Mouse (Mus musculus) forebrain, embryonic 11.5 days (tissue): Measurements from ENCODE around the gene Srp72. TPM values are rescaled to one million over a fixed set of nuclear protein-coding genes. Genes with fewer than 3 reads are reported as not detected.
A peak's percentile ranks its signal among the peaks of the same experiment; 100 is the strongest.

Experiments used
- ATAC-seq: fragments of 200-750 bp; cut with Nextera tagmentation; replicated peaks from 2 replicates; pipeline ENCODE4 v1.8.0; 2017; ENCODE audit warnings: moderate TSS enrichment; ENCODE audit not compliant: low FRiP score
- DNase-seq: peaks from one replicate; pipeline ENCODE4 v3.0.0-alpha.2; 2017; ENCODE audit warnings: low spot score
- H3K27ac ChIP-seq: fragments of 300-500 bp; sonication (generic); 2 replicates; pipeline ENCODE4 v1.5.1; 2014; ENCODE audit warnings: low read depth, low read length
- H3K27me3 ChIP-seq: fragments of 300-500 bp; sonication (generic); 2 replicates; pipeline ENCODE4 v1.6.1; 2014; ENCODE audit warnings: mild to moderate bottlenecking, low read length, mixed read lengths; ENCODE audit not compliant: control insufficient read depth, insufficient read depth
- H3K36me3 ChIP-seq: fragments of 300-500 bp; sonication (generic); 2 replicates; pipeline ENCODE4 v1.6.1; 2014; ENCODE audit warnings: mild to moderate bottlenecking, low read length, moderate library complexity, mixed read lengths; ENCODE audit not compliant: control insufficient read depth, insufficient read depth
- H3K4me1 ChIP-seq: fragments of 300-500 bp; sonication (generic); replicated peaks from 2 replicates; pipeline ENCODE4 v1.6.1; 2014; ENCODE audit warnings: low read length, mixed read lengths; ENCODE audit not compliant: control insufficient read depth, insufficient read depth
- H3K4me2 ChIP-seq: fragments of 300-500 bp; sonication (generic); 2 replicates; pipeline ENCODE4 v1.6.1; 2014; ENCODE audit warnings: low read depth, mild to moderate bottlenecking, low read length, moderate library complexity, mixed read lengths; ENCODE audit not compliant: severe bottlenecking
- H3K4me3 ChIP-seq: fragments of 300-500 bp; sonication (generic); 2 replicates; pipeline ENCODE4 v1.5.1; 2014; ENCODE audit warnings: low read depth, low read length
- H3K9ac ChIP-seq: fragments of 300-500 bp; sonication (generic); 2 replicates; pipeline ENCODE4 v1.6.1; 2014; ENCODE audit warnings: low read length
- H3K9me3 ChIP-seq: fragments of 300-500 bp; sonication (generic); 2 replicates; pipeline ENCODE4 v1.6.1; 2016; ENCODE audit warnings: low read length, mixed read lengths; ENCODE audit not compliant: control insufficient read depth
- WGBS: fragments of 180-500 bp; shearing (Covaris S2); extraction: QIAGEN DNeasy Blood & Tissue Kit; methylation state at CpG from one replicate; pipeline ENCODE4 v1.1.7; 2014; 5-methylcytosine and 5-hydroxymethylcytosine counted together
- polyA plus RNA-seq: library from polyadenylated mRNA; unstranded; fragments of >200 nt; fragmentation: Nextera tagmentation; extraction: Ambion mirVana; gene quantifications from 2 replicates; pipeline ENCODE4 v1.2.1, GENCODE M21; 2014

Gene Srp72
- polyA plus RNA-seq, 1 experiment from 2014 or later: 77.1 TPM

DNA sequence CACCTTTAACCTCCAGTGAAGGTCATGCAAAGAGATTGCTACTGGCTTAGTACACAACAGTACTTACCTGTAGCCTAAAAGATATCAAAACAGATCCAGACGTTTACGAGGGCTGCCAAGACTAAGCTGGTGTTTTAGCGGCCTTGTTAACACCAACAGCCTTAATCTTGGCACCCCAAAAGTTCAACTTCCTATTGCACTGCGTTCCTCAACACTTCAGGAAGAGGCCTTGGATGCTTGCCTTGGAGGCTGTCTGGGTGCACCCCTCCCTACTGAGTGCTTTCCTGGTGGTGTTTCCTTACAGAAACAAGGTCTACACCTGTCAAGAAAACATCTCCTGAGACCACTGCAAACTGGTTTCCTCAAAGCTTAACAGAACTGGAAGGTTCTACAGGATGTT, 27.3 kb upstream of the Srp72 start:
- no peaks in the 10 kb centered on the region for H3K9me3 ChIP-seq
- DNase-seq (no peak), ATAC-seq (no peak)
- no peak overlapping the region for H3K4me2 ChIP-seq
- no peak overlapping the region for H3K4me3 ChIP-seq
- H3K4me1 ChIP-seq: 0 out of 2 replicates have a peak, but pooled peaks cover 3% of the 10 kb centered on the region
- H3K27me3 ChIP-seq: no peaks in the 10 kb centered on the region
- H3K36me3 ChIP-seq: no peaks in the 10 kb centered on the region; the same call in 1 of the 2 replicates
- H3K27ac ChIP-seq: no peak overlapping the region
- H3K9ac ChIP-seq: no peak overlapping the region
- WGBS: 91% methylated on average over 4 of the region's 4 CpGs

DNA sequence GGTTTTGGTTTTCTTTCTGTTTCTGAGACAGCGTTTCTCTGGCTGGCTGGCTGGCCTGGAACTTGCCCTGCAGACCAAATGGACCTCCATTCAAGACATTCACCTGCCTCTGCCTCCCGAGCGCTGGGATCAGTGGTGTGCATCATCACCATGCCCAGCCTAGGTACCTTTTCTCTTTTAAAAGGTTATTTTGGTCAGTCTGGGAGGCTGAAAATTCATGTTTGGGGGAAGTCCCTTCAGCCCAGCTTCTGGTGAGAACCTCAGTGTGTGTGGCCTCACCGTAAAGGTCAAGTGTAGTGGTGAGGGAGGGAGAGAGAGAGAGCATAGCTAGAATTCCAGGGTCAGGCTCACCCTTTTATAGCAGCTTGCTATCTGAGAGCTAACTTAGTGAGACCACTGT, 26.7 kb upstream of the Srp72 start:
- no peak overlapping the region for H3K9ac ChIP-seq
- H3K9me3 ChIP-seq: no peaks in the 10 kb centered on the region
- ATAC-seq (no peak), DNase-seq (no peak)
- 0 out of 2 replicates have a peak, but pooled peaks cover 8% of the 10 kb centered on the region for H3K4me1 ChIP-seq
- H3K27me3 ChIP-seq: no peaks in the 10 kb centered on the region
- H3K36me3 ChIP-seq: no peaks in the 10 kb centered on the region; the same call in 1 of the 2 replicates
- H3K4me3 ChIP-seq: no peak overlapping the region
- 93% methylated on average over 4 of the region's 4 CpGs for WGBS
- H3K4me2 ChIP-seq: no peak overlapping the region
- no peak overlapping the region for H3K27ac ChIP-seq

DNA sequence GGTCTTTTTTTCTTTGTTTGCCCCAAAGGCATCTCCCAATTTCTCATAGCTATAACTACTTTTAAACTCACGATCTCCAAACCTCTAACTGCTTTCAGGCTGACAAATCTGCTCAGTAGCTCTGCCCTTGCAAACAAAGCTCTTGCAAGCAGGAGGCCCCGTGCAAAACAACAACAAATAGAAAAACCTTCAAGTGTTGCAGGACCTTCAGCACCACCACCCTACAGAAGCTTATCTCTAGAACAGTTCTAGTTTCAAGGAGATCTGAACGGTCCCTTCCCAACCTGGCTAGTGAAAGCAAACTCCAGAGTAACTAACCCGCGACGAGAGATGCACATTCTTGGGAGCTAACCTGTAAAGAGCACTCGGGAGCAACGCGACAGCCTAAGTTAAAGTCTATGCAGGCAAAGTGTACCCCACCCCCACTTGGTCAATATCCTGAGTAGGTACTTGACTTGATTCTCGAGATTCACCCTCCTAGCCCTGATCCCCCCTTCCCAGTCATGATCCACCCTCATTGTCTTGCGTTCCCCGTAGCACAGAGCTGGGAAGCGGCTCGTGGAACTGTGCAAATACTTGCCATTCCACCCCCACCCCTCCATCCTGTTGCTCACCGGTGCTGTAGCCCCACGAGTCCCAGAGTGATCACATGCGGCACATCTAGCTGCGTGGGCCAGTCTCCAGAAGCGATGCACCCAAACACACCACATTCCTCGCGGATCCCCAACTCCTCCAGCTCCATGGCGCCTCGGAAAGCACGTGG, 24.0 kb upstream of the Srp72 start:
- ATAC-seq (no peak), DNase-seq (no peak)
- Histone ChIP-seq H3K4me3 (peak overlapping the region; percentile 74), H3K27ac (peak overlapping the region; percentile 66; the same call in 1 of the 2 replicates), H3K4me2 (peak overlapping the region; percentile 73), H3K9ac (peak overlapping the region; percentile 76), H3K4me1 (0 out of 2 replicates have a peak, but pooled peaks cover 8% of the 10 kb centered on the region), H3K27me3 (no peaks in the 10 kb centered on the region), H3K9me3 (no peaks in the 10 kb centered on the region), H3K36me3 (no peaks in the 10 kb centered on the region)
- under 1% methylated on average over 24 of the region's 24 CpGs for WGBS

DNA sequence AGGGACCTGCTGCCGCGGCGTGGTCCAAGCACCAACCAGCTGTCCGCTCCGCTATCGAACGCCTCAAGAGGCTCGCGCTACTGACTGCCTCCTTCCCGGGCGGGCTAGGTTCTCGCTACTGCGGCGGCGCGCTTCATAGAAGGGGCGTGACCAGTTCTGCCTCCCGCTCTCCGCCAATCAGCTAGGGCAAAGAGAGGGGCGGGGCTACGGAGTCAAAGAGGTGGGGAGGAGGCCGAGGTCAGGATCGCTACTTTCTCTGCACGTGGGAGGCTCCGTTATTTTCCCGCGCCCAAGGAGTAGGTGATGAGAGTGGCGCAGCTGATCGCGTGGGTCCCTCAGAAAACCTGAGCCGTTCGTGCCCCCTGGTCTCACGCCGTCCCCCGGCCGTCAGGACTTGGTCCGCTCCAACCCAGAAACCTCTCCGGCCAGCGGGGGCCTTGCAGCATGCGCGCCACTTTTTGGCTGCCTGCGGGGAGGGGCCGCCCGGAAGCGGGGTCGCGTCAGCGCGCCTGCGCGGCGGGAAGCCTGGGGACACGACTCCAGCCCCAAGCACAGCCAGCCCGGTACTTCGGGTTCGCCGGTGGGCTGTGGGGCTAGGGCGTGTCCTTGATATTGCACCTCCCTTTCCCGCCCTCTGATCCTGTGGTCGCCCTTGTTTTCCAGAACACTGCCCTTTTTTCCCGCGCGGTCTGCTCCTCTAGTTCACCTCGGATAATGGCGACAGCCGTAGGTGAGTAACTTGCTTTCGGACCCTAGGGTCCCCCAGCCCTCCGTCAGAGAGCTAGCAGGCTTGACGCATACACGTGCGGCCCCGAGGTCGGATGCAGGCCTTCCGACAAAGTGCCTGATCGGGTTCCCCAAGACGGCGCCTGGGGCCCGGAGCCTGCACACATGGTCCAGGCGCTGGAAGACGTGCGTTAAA, 23.1 kb upstream of the Srp72 start, which contains the start of the genes Paics and Ppat:
Gene Paics, plus strand, starts transcription at position 202 of the 922 bp plus-strand sequence.
Gene Ppat, minus strand, starts transcription at position 473 of the 922 bp plus-strand sequence.
- Histone ChIP-seq H3K4me2 (peak within 1 kb of the TSS; percentile 73), H3K9me3 (no peaks in the 10 kb centered on the region), H3K27me3 (no peaks in the 10 kb centered on the region), H3K4me1 (0 out of 2 replicates have a peak, but pooled peaks cover 8% of the 10 kb centered on the region), H3K9ac (peak within 1 kb of the TSS; percentile 86), H3K4me3 (peak within 1 kb of the TSS; percentile 74), H3K27ac (peak within 1 kb of the TSS; percentile 73), H3K36me3 (no peaks in the 10 kb centered on the region)
- DNase-seq (peak; percentile 99), ATAC-seq (peak; percentile 97)
- WGBS: under 1% methylated on average over 78 of the region's 81 CpGs

DNA sequence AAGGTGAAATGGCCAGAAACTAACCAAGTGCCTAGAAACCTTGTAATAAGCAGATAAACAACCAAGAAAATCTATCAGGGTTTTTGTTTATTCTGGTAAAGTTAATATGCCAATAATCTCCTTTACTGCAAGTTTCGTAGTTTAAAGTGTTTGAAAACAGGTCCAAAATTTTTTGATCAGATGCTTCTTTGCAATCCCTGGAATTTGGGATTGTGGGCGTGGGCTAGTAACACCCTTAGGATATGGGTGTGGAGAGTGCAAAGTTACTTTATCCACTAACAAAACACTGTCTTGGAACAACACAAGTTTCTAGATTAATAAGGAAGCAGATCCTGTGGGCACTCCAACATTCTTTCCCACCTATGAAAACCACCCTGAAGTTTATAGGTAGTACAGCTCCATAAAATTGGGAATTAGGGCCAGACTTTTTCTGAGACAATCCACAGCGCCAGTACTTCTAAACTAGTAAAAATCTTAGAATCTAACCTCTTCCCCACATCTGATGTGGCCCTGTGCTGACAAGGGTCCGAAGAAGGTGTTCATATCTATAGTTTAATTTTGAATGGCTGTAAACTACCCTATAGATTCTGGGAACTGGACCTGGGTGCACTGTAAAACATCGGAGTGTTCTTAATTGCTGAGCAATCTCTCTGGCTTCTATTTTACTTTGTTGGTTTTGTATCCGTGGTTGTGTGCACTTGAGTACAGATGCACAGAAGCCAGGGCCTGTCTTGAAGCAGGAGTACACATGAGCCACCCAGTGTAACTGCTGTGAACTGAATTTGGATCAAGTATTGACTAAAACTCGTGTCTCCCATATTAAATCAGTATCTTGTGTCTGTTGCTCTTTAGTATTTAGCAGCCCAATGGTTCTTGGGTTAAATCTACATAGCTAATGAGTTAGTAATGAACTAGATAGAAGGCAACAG, 22.1 kb upstream of the Srp72 start:
- Histone ChIP-seq H3K4me2 (peak overlapping the region; percentile 73), H3K9me3 (no peaks in the 10 kb centered on the region), H3K27me3 (no peaks in the 10 kb centered on the region), H3K27ac (peak overlapping the region; percentile 73), H3K4me1 (0 out of 2 replicates have a peak, but pooled peaks cover 8% of the 10 kb centered on the region), H3K4me3 (peak overlapping the region; percentile 74), H3K9ac (peak overlapping the region; percentile 86), H3K36me3 (peaks cover 9% of the 10 kb centered on the region)
- no peak for DNase-seq
- ATAC-seq: no peak
- 21% methylated on average over 7 of the region's 7 CpGs for WGBS

DNA sequence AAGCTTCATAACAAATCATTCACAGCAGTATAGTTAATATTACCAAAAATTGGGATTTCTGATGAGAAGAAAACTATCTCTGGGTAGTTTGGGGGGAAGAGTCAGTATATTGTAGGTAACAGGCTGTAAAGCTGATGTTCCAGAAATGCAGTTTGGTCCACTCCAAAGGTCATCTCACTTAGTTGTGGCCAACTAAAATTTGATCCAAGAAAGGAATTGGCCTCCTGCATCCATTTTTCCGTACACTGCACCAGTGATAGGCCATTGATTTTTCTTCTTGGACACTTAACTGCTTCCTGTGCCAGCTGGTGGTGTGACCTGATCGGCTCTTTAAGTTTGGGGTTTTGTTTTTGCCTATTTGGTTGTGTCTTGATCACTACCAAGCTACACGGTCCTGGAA, 20.7 kb upstream of the Srp72 start:
- 0 out of 2 replicates have a peak, but pooled peaks cover 8% of the 10 kb centered on the region for H3K4me1 ChIP-seq
- WGBS: 85% methylated on average over 3 of the region's 3 CpGs
- peaks cover 18% of the 10 kb centered on the region for H3K36me3 ChIP-seq
- no peaks in the 10 kb centered on the region for H3K9me3 ChIP-seq
- no peak overlapping the region for H3K4me3 ChIP-seq
- no peak overlapping the region for H3K27ac ChIP-seq
- DNase-seq (no peak), ATAC-seq (no peak)
- no peaks in the 10 kb centered on the region for H3K27me3 ChIP-seq
- no peak overlapping the region for H3K4me2 ChIP-seq
- H3K9ac ChIP-seq: no peak overlapping the region

DNA sequence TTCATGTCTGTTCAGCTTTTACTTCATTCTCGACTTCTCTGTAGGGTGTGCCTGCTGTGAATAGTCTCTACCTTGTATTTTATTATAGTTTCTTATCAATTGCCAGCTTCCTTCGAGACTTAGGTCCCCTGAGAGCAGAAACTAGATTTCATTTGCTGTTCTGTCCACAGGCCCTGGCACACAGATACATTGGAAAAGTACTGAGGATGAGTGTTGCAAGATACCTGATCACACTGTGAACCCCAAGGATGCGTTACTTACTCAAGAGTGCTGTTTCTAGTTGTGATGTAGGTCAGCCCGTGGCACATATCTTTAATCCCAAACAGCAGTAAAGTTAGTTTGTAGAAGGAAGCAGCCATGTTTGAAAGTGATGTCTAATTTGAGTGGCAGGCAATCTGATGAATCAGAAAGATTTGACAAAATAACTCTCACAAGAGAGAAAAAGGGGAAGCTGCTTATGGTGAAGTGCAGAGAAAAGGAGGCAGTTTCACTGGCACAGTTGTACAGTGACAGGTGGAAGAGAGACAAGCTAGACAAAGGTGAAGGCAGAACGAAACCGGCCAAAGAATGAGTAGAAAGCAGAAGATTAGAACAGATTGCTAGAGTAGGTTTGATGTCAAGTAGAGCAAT, 20.1 kb upstream of the Srp72 start:
- peaks cover 18% of the 10 kb centered on the region for H3K36me3 ChIP-seq
- DNase-seq: no peak
- H3K27me3 ChIP-seq: no peaks in the 10 kb centered on the region
- H3K9ac ChIP-seq: no peak overlapping the region
- H3K4me1 ChIP-seq: 0 out of 2 replicates have a peak, but pooled peaks cover 8% of the 10 kb centered on the region
- ATAC-seq: no peak
- H3K27ac ChIP-seq: no peak overlapping the region
- H3K4me2 ChIP-seq: no peak overlapping the region
- no peak overlapping the region for H3K4me3 ChIP-seq
- 85% methylated on average over 6 of the region's 6 CpGs for WGBS
- H3K9me3 ChIP-seq: no peaks in the 10 kb centered on the region
